Mouse (Mus musculus) hematopoietic stem cell, adult 5-6 weeks (primary cell): ENCODE measurements around the gene AU040320. TPM values are rescaled to one million over a fixed set of nuclear protein-coding genes. Genes with fewer than 3 reads are reported as not detected.

ENCODE experiments used
- ATAC-seq, 2 experiments: fragments of 125-278 bp in 1 of 2; replicated peaks in 1 of 2; 2 replicates each; pipeline ENCODE4 v1.8.0; 2016 to 2017; ENCODE audit warnings: inconsistent platforms in 2 of 2, mild to moderate bottlenecking in 2 of 2, moderate number of reproducible peaks in 2 of 2, low read depth in 1 of 2, moderate TSS enrichment in 1 of 2; ENCODE audit not compliant: low FRiP score in 2 of 2, poor library complexity in 2 of 2, severe bottlenecking in 2 of 2, insufficient read depth in 1 of 2, low TSS enrichment in 1 of 2
- total RNA-seq: library from RNA; stranded (forward); fragments of 172-1452, 232-1000 nt; gene quantifications from 2 replicates; pipeline ENCODE4 v1.2.3, GENCODE M21; 2017

The AU040320 gene
- total RNA-seq, 1 experiment from 2014 or later: 19.9 TPM

GRCm38 (mm10) chr4:126770831-126771230 is 17.5 kb downstream of the AU040320 start:
- peak in 1 of 2 experiments; percentile 76; a peak in 3 of 4 replicates for ATAC-seq

- ATAC-seq: no peak
These were observed 20.5 kb downstream of the AU040320 start for GRCm38 (mm10) chr4:126773871-126774270.

- no peak for ATAC-seq
These were observed 21.8 kb downstream of the AU040320 start for GRCm38 (mm10) chr4:126775182-126775581.

- no peak for ATAC-seq
These were observed 25.8 kb downstream of the AU040320 start for GRCm38 (mm10) chr4:126779148-126779581.

- no peak for ATAC-seq
These were observed 26.8 kb downstream of the AU040320 start for GRCm38 (mm10) chr4:126779826-126780775.

GRCm38 (mm10) chr4:126781871-126782270 is 28.5 kb downstream of the AU040320 start:
- no peak for ATAC-seq

GRCm38 (mm10) chr4:126782512-126782911 is 29.2 kb downstream of the AU040320 start:
- ATAC-seq: no peak

GRCm38 (mm10) chr4:126782996-126783395 is 29.7 kb downstream of the AU040320 start:
- 0 out of 4 replicates have a peak, but pooled peaks of 1 of the 2 experiments have one; percentile 42 for ATAC-seq

- ATAC-seq: no peak
These were observed 39.2 kb downstream of the AU040320 start for GRCm38 (mm10) chr4:126792341-126793102.

GRCm38 (mm10) chr4:126802174-126802573 is 48.8 kb downstream of the AU040320 start:
- ATAC-seq: no peak

GRCm38 (mm10) chr4:126803268-126803873 is 50.0 kb downstream of the AU040320 start:
- peak; percentile 32; a peak in 1 of 4 replicates for ATAC-seq

GRCm38 (mm10) chr4:126805741-126806140 is 52.4 kb downstream of the AU040320 start:
- no peak for ATAC-seq

- ATAC-seq: no peak
These were observed 53.5 kb downstream of the AU040320 start for GRCm38 (mm10) chr4:126806692-126807427.

- ATAC-seq: no peak
These were observed 57.2 kb downstream of the AU040320 start for GRCm38 (mm10) chr4:126810566-126810965.

GRCm38 (mm10) chr4:126813212-126813611 is 59.9 kb downstream of the AU040320 start:
- ATAC-seq: no peak

GRCm38 (mm10) chr4:126814854-126815253 is 61.5 kb downstream of the AU040320 start:
- peak; percentile 82 to 86 for ATAC-seq
